Mouse (Mus musculus) limb, embryonic 13.5 days (tissue): ENCODE results near the gene 2210016F16Rik. TPM values are rescaled to one million over a fixed set of nuclear protein-coding genes. Genes with fewer than 3 reads are reported as not detected.
"Not testable (repeated sequence)": the region's sequence is repeated elsewhere in the genome, so short reads cannot be mapped to it uniquely, and the experiment has no call there.

Experiments used
- ATAC-seq: fragments of 200-750 bp; cut with Nextera tagmentation; 2 replicates; pipeline ENCODE4 v1.8.0; 2017; ENCODE audit warnings: low read depth, moderate number of reproducible peaks, moderate TSS enrichment; ENCODE audit not compliant: low FRiP score
- H3K27ac ChIP-seq: fragments of 300-500 bp; sonication (generic); 2 replicates; pipeline ENCODE4 v1.5.1; 2015; ENCODE audit warnings: inconsistent platforms, mild to moderate bottlenecking, moderate library complexity
- H3K27me3 ChIP-seq: fragments of 300-500 bp; sonication (generic); 2 replicates; pipeline ENCODE4 v1.6.1; 2015; ENCODE audit warnings: mild to moderate bottlenecking, inconsistent platforms
- H3K36me3 ChIP-seq: fragments of 300-500 bp; sonication (generic); 2 replicates; pipeline ENCODE4 v1.6.1; 2015; ENCODE audit warnings: inconsistent platforms, mild to moderate bottlenecking, moderate library complexity
- H3K4me1 ChIP-seq: fragments of 300-500 bp; sonication (generic); 2 replicates; pipeline ENCODE4 v1.6.1; 2015; ENCODE audit warnings: inconsistent platforms
- H3K4me2 ChIP-seq: fragments of 300-500 bp; sonication (generic); replicated peaks from 2 replicates; pipeline ENCODE4 v1.6.1; 2015; ENCODE audit warnings: inconsistent platforms, mild to moderate bottlenecking, moderate library complexity
- H3K4me3 ChIP-seq: fragments of 300-500 bp; sonication (generic); 2 replicates; pipeline ENCODE4 v1.5.1; 2015; ENCODE audit warnings: moderate library complexity, mild to moderate bottlenecking, inconsistent platforms
- H3K9ac ChIP-seq: fragments of 300-500 bp; sonication (generic); 2 replicates; pipeline ENCODE4 v1.6.1; 2015; ENCODE audit warnings: mild to moderate bottlenecking, inconsistent platforms
- H3K9me3 ChIP-seq: fragments of 300-500 bp; sonication (generic); 2 replicates; pipeline ENCODE4 v1.6.1; 2016; ENCODE audit warnings: inconsistent platforms
- WGBS: fragments of 180-500 bp; shearing (Covaris S2); methylation state at CpG from one replicate; pipeline ENCODE4 v1.1.7; 2015; 5-methylcytosine and 5-hydroxymethylcytosine counted together
- polyA plus RNA-seq: library from polyadenylated mRNA; unstranded; fragments of >200 nt; fragmentation: Nextera tagmentation; extraction: Ambion mirVana; gene quantifications from 2 replicates; pipeline ENCODE4 v1.2.1, GENCODE M21; 2015

Gene 2210016F16Rik
- polyA plus RNA-seq, 1 experiment from 2014 or later: 22.8 TPM

- WGBS: under 1% methylated on average over 89 of the region's 91 CpGs
- Histone ChIP-seq H3K9ac (peak within 1 kb of the TSS; percentile 99), H3K4me2 (peak within 1 kb of the TSS; percentile 77), H3K27me3 (no peaks in the 10 kb centered on the region), H3K27ac (peak within 1 kb of the TSS; percentile 99), H3K4me1 (peaks cover 6% of the 10 kb centered on the region), H3K9me3 (no peaks in the 10 kb centered on the region; the same call in 1 of the 2 replicates), H3K4me3 (peak within 1 kb of the TSS; percentile 84), H3K36me3 (peaks cover 18% of the 10 kb centered on the region)
- peak; percentile 96 for ATAC-seq
Observed at GRCm38 (mm10) chr13:58402003-58402743, 17.1 kb upstream of the 2210016F16Rik start, which contains the start of gene Rmi1. Gene Rmi1 (plus strand): TSS chr13:58402248.

GRCm38 (mm10) chr13:58401135-58402002, 16.3 kb upstream of the 2210016F16Rik start:
- Histone ChIP-seq H3K27ac (peak overlapping the region; percentile 99), H3K9ac (peak overlapping the region; percentile 99), H3K4me3 (peak overlapping the region; percentile 84), H3K4me1 (peaks cover 6% of the 10 kb centered on the region), H3K9me3 (no peaks in the 10 kb centered on the region; the same call in 1 of the 2 replicates), H3K36me3 (peaks cover 19% of the 10 kb centered on the region), H3K4me2 (peak overlapping the region; percentile 77), H3K27me3 (no peaks in the 10 kb centered on the region)
- under 1% methylated on average over 75 of the region's 100 CpGs for WGBS
- ATAC-seq: peak; percentile 48

- WGBS: under 1% methylated on average over 11 of the region's 11 CpGs
- H3K4me1 ChIP-seq: peaks cover 6% of the 10 kb centered on the region
- H3K27ac ChIP-seq: peak overlapping the region; percentile 99; the same call in 1 of the 2 replicates
- peak overlapping the region; percentile 99 for H3K9ac ChIP-seq
- peak overlapping the region; percentile 77 for H3K4me2 ChIP-seq
- peak overlapping the region; percentile 84 for H3K4me3 ChIP-seq
- H3K36me3 ChIP-seq: peaks cover 26% of the 10 kb centered on the region
- no peaks in the 10 kb centered on the region for H3K27me3 ChIP-seq
- no peaks in the 10 kb centered on the region; the same call in 1 of the 2 replicates for H3K9me3 ChIP-seq
- no peak for ATAC-seq
Observed at GRCm38 (mm10) chr13:58400576-58400975, 15.6 kb upstream of the 2210016F16Rik start.

- Histone ChIP-seq H3K36me3 (peaks cover 50% of the 10 kb centered on the region), H3K4me3 (no peak overlapping the region)
- WGBS: 89% methylated on average over 13 of the region's 13 CpGs
Observed at GRCm38 (mm10) chr13:58397651-58398050, 12.6 kb upstream of the 2210016F16Rik start.

GRCm38 (mm10) chr13:58394392-58394791, 9.4 kb upstream of the 2210016F16Rik start:
- not testable (repeated sequence) for ATAC-seq
- WGBS: 85% methylated on average over 11 of the region's 11 CpGs

More at GRCm38 (mm10) chr13:58397651-58398050, 12.6 kb upstream of the 2210016F16Rik start:
- no peaks in the 10 kb centered on the region for H3K27me3 ChIP-seq
- H3K27ac ChIP-seq: no peak overlapping the region
- peaks cover 6% of the 10 kb centered on the region for H3K4me1 ChIP-seq
- no peak overlapping the region for H3K4me2 ChIP-seq
- no peaks in the 10 kb centered on the region for H3K9me3 ChIP-seq
- no peak overlapping the region for H3K9ac ChIP-seq
- ATAC-seq: no peak

GRCm38 (mm10) chr13:58389324-58389951, 4.4 kb upstream of the 2210016F16Rik start:
- ATAC-seq: no peak
- Histone ChIP-seq H3K9me3 (no peaks in the 10 kb centered on the region), H3K36me3 (peaks cover 37% of the 10 kb centered on the region), H3K27me3 (no peaks in the 10 kb centered on the region), H3K4me3 (no peak overlapping the region), H3K4me2 (no peak overlapping the region), H3K9ac (no peak overlapping the region), H3K27ac (no peak overlapping the region), H3K4me1 (peaks cover 5% of the 10 kb centered on the region; the same call in 1 of the 2 replicates)
- 83% methylated on average over 2 of the region's 2 CpGs for WGBS

More at GRCm38 (mm10) chr13:58394392-58394791, 9.4 kb upstream of the 2210016F16Rik start:
- not testable (repeated sequence) for H3K4me3 ChIP-seq, H3K4me1 ChIP-seq, H3K27ac ChIP-seq, H3K27me3 ChIP-seq, H3K9ac ChIP-seq, H3K9me3 ChIP-seq, H3K4me2 ChIP-seq
- H3K36me3 ChIP-seq: peaks cover 70% of the 10 kb centered on the region

GRCm38 (mm10) chr13:58388379-58388778, 3.4 kb upstream of the 2210016F16Rik start:
- Histone ChIP-seq H3K4me1 (peaks cover 10% of the 10 kb centered on the region; the same call in 1 of the 2 replicates), H3K9me3 (no peaks in the 10 kb centered on the region), H3K27me3 (no peaks in the 10 kb centered on the region), H3K9ac (no peak overlapping the region), H3K27ac (no peak overlapping the region), H3K4me2 (no peak overlapping the region), H3K36me3 (peaks cover 29% of the 10 kb centered on the region), H3K4me3 (no peak overlapping the region)
- 40% methylated on average over 3 of the region's 3 CpGs for WGBS
- ATAC-seq: no peak

GRCm38 (mm10) chr13:58387948-58388347, 2.9 kb upstream of the 2210016F16Rik start:
- peaks cover 10% of the 10 kb centered on the region; the same call in 1 of the 2 replicates for H3K4me1 ChIP-seq
- no peak overlapping the region for H3K9ac ChIP-seq
- 12% methylated on average over 7 of the region's 7 CpGs for WGBS
- H3K9me3 ChIP-seq: no peaks in the 10 kb centered on the region
- H3K27ac ChIP-seq: no peak overlapping the region
- no peaks in the 10 kb centered on the region for H3K27me3 ChIP-seq
- H3K4me2 ChIP-seq: no peak overlapping the region
- H3K36me3 ChIP-seq: peaks cover 28% of the 10 kb centered on the region
- H3K4me3 ChIP-seq: no peak overlapping the region
- ATAC-seq: 0 out of 2 replicates have a peak, but pooled peaks have one; percentile 41

GRCm38 (mm10) chr13:58385547-58385920, 509 bp upstream of the 2210016F16Rik start:
- Histone ChIP-seq H3K4me3 (peak overlapping the region; percentile 80), H3K4me2 (peak overlapping the region; percentile 90), H3K4me1 (peaks cover 10% of the 10 kb centered on the region; the same call in 1 of the 2 replicates), H3K27ac (peak overlapping the region; percentile 63; the same call in 1 of the 2 replicates), H3K9ac (peak overlapping the region; percentile 88), H3K36me3 (peaks cover 35% of the 10 kb centered on the region), H3K27me3 (no peaks in the 10 kb centered on the region), H3K9me3 (peaks cover 17% of the 10 kb centered on the region)
- 80% methylated on average over 7 of the region's 7 CpGs for WGBS
- 0 out of 2 replicates have a peak, but pooled peaks have one; percentile 2 for ATAC-seq

- no peak for ATAC-seq
- H3K4me1 ChIP-seq: peaks cover 10% of the 10 kb centered on the region; the same call in 1 of the 2 replicates
- peak overlapping the region; percentile 90 for H3K4me2 ChIP-seq
- no peaks in the 10 kb centered on the region for H3K27me3 ChIP-seq
- peak overlapping the region; percentile 88 for H3K9ac ChIP-seq
- H3K4me3 ChIP-seq: peak overlapping the region; percentile 80
- WGBS: 38% methylated on average over 11 of the region's 11 CpGs
- H3K36me3 ChIP-seq: peaks cover 33% of the 10 kb centered on the region
- H3K27ac ChIP-seq: no peak overlapping the region
- peaks cover 22% of the 10 kb centered on the region for H3K9me3 ChIP-seq
Observed at GRCm38 (mm10) chr13:58384371-58384770, 654 bp downstream of the 2210016F16Rik start.

GRCm38 (mm10) chr13:58373153-58373470, 11.9 kb downstream of the 2210016F16Rik start:
- Histone ChIP-seq H3K27me3 (no peaks in the 10 kb centered on the region), H3K4me3 (no peak overlapping the region), H3K4me2 (no peak overlapping the region), H3K9me3 (peaks cover 13% of the 10 kb centered on the region; the same call in 1 of the 2 replicates), H3K27ac (no peak overlapping the region), H3K36me3 (0 out of 2 replicates have a peak, but pooled peaks cover 3% of the 10 kb centered on the region), H3K9ac (no peak overlapping the region), H3K4me1 (no peaks in the 10 kb centered on the region)
- 92% methylated on average over 2 of the region's 2 CpGs for WGBS
- ATAC-seq: no peak
